Mouse (Mus musculus): Measurements from ENCODE around the gene Brinp2. TPM values are rescaled to one million over a fixed set of nuclear protein-coding genes. Genes with fewer than 3 reads are reported as not detected.
A peak's percentile ranks its signal among the peaks of the same experiment; 100 is the strongest.

The Brinp2 gene
- polyA plus RNA-seq, 1 experiment from 2014 or later = 0.60 TPM

GRCm38 (mm10) chr1:158364461-158364860 is 8.3 kb upstream of the Brinp2 start:
- ATAC-seq (replicated peaks; ENCODE audit: low FRiP score, low TSS enrichment, low read depth) (no peak), DNase-seq (ENCODE audit: low spot score) (no peak)
- 68% methylated on average over 1 of the region's 1 CpGs for WGBS
- no peak overlapping the region for H3K27ac ChIP-seq (ENCODE audit: low read depth)
- H3K9me3 ChIP-seq (ENCODE audit: control insufficient read depth, low read length) = no peaks in the 10 kb centered on the region
- no peaks in the 10 kb centered on the region for H3K4me1 ChIP-seq (replicated peaks; ENCODE audit: control insufficient read depth, insufficient read depth, low read length)
- peaks cover 30% of the 10 kb centered on the region for H3K27me3 ChIP-seq (replicated peaks; ENCODE audit: control insufficient read depth, insufficient read depth, low read length)
- no peak overlapping the region for H3K4me2 ChIP-seq (ENCODE audit: low read length)
- no peak overlapping the region for H3K9ac ChIP-seq (ENCODE audit: low read length)
- no peaks in the 10 kb centered on the region for H3K36me3 ChIP-seq (ENCODE audit: control insufficient read depth, insufficient read depth, low read length)
- H3K4me3 ChIP-seq (ENCODE audit: low read depth, low read length) = no peak overlapping the region

GRCm38 (mm10) chr1:158362292-158363101 is 6.4 kb upstream of the Brinp2 start:
- WGBS = 2% methylated on average over 34 of the region's 37 CpGs
- DNase-seq (ENCODE audit: low spot score) (peak; percentile 53), ATAC-seq (replicated peaks; ENCODE audit: low FRiP score, low TSS enrichment, low read depth) (no peak; the same call in 1 of the 2 replicates)
- Histone ChIP-seq H3K36me3 (ENCODE audit: control insufficient read depth, insufficient read depth, low read length) (no peaks in the 10 kb centered on the region), H3K27me3 (replicated peaks; ENCODE audit: control insufficient read depth, insufficient read depth, low read length) (peaks cover 36% of the 10 kb centered on the region), H3K4me2 (ENCODE audit: low read length) (peak overlapping the region; percentile 60), H3K9ac (ENCODE audit: low read length) (0 out of 2 replicates have a peak overlapping the region, but pooled peaks have one; percentile 6), H3K27ac (ENCODE audit: low read depth) (no peak overlapping the region), H3K9me3 (ENCODE audit: control insufficient read depth, low read length) (no peaks in the 10 kb centered on the region), H3K4me3 (ENCODE audit: low read depth, low read length) (peak overlapping the region; percentile 30), H3K4me1 (replicated peaks; ENCODE audit: control insufficient read depth, insufficient read depth, low read length) (no peaks in the 10 kb centered on the region)

- H3K9me3 ChIP-seq (ENCODE audit: control insufficient read depth, low read length) = no peaks in the 10 kb centered on the region
- 0 out of 2 replicates have a peak within 1 kb of the TSS, but pooled peaks have one; percentile 6 for H3K9ac ChIP-seq (ENCODE audit: low read length)
- WGBS = 2% methylated on average over 2 of the region's 2 CpGs
- H3K27me3 ChIP-seq (replicated peaks; ENCODE audit: control insufficient read depth, insufficient read depth, low read length) = peaks cover 41% of the 10 kb centered on the region
- H3K27ac ChIP-seq (ENCODE audit: low read depth) = no peak within 1 kb of the TSS
- H3K4me2 ChIP-seq (ENCODE audit: low read length) = peak within 1 kb of the TSS; percentile 60
- ATAC-seq (replicated peaks; ENCODE audit: low FRiP score, low TSS enrichment, low read depth) (no peak), DNase-seq (ENCODE audit: low spot score) (no peak)
- H3K4me1 ChIP-seq (replicated peaks; ENCODE audit: control insufficient read depth, insufficient read depth, low read length) = no peaks in the 10 kb centered on the region
- H3K4me3 ChIP-seq (ENCODE audit: low read depth, low read length) = peak within 1 kb of the TSS; percentile 30
- H3K36me3 ChIP-seq (ENCODE audit: control insufficient read depth, insufficient read depth, low read length) = no peaks in the 10 kb centered on the region
Measured at GRCm38 (mm10) chr1:158361964-158362291, 5.8 kb upstream of the Brinp2 start, which contains the start of gene Astn1. TSS of gene Astn1 (plus strand) at chr1:158362273.

GRCm38 (mm10) chr1:158355177-158356050 is 712 bp downstream of the Brinp2 start:
- H3K4me3 ChIP-seq (ENCODE audit: low read depth, low read length) = peak overlapping the region; percentile 37
- H3K36me3 ChIP-seq (ENCODE audit: control insufficient read depth, insufficient read depth, low read length) = no peaks in the 10 kb centered on the region
- peak overlapping the region; percentile 64 for H3K4me2 ChIP-seq (ENCODE audit: low read length)
- 11% methylated on average over 28 of the region's 28 CpGs for WGBS
- H3K9me3 ChIP-seq (ENCODE audit: control insufficient read depth, low read length) = no peaks in the 10 kb centered on the region
- DNase-seq (ENCODE audit: low spot score) = no peak
- H3K27me3 ChIP-seq (replicated peaks; ENCODE audit: control insufficient read depth, insufficient read depth, low read length) = peaks cover 43% of the 10 kb centered on the region
- no peak overlapping the region for H3K27ac ChIP-seq (ENCODE audit: low read depth)
- no peak overlapping the region for H3K9ac ChIP-seq (ENCODE audit: low read length)
- peak; percentile 37; the same call in 1 of the 2 replicates for ATAC-seq (replicated peaks; ENCODE audit: low FRiP score, low TSS enrichment, low read depth)
- H3K4me1 ChIP-seq (replicated peaks; ENCODE audit: control insufficient read depth, insufficient read depth, low read length) = no peaks in the 10 kb centered on the region; the same call in 1 of the 2 replicates

GRCm38 (mm10) chr1:158353656-158354371 is 2.3 kb downstream of the Brinp2 start:
- H3K4me3 ChIP-seq (ENCODE audit: low read depth, low read length) = no peak overlapping the region
- no peaks in the 10 kb centered on the region for H3K9me3 ChIP-seq (ENCODE audit: control insufficient read depth, low read length)
- H3K9ac ChIP-seq (ENCODE audit: low read length) = no peak overlapping the region
- peaks cover 37% of the 10 kb centered on the region for H3K27me3 ChIP-seq (replicated peaks; ENCODE audit: control insufficient read depth, insufficient read depth, low read length)
- DNase-seq (ENCODE audit: low spot score) = no peak
- no peaks in the 10 kb centered on the region for H3K36me3 ChIP-seq (ENCODE audit: control insufficient read depth, insufficient read depth, low read length)
- H3K27ac ChIP-seq (ENCODE audit: low read depth) = no peak overlapping the region
- no peaks in the 10 kb centered on the region; the same call in 1 of the 2 replicates for H3K4me1 ChIP-seq (replicated peaks; ENCODE audit: control insufficient read depth, insufficient read depth, low read length)
- ATAC-seq (replicated peaks; ENCODE audit: low FRiP score, low TSS enrichment, low read depth) = no peak
- 42% methylated on average over 5 of the region's 5 CpGs for WGBS
- no peak overlapping the region for H3K4me2 ChIP-seq (ENCODE audit: low read length)

- ATAC-seq (replicated peaks; ENCODE audit: low FRiP score, low TSS enrichment, low read depth) = no peak
- WGBS = 55% methylated on average over 6 of the region's 6 CpGs
- Histone ChIP-seq H3K27ac (ENCODE audit: low read depth) (no peak overlapping the region), H3K9ac (ENCODE audit: low read length) (no peak overlapping the region), H3K4me2 (ENCODE audit: low read length) (no peak overlapping the region), H3K9me3 (ENCODE audit: control insufficient read depth, low read length) (no peaks in the 10 kb centered on the region), H3K4me1 (replicated peaks; ENCODE audit: control insufficient read depth, insufficient read depth, low read length) (no peaks in the 10 kb centered on the region), H3K27me3 (replicated peaks; ENCODE audit: control insufficient read depth, insufficient read depth, low read length) (no peaks in the 10 kb centered on the region), H3K36me3 (ENCODE audit: control insufficient read depth, insufficient read depth, low read length) (no peaks in the 10 kb centered on the region), H3K4me3 (ENCODE audit: low read depth, low read length) (no peak overlapping the region)
- DNase-seq (ENCODE audit: low spot score) = no peak
Measured at GRCm38 (mm10) chr1:158343243-158343714, 12.8 kb downstream of the Brinp2 start.

- no peak for ATAC-seq (replicated peaks; ENCODE audit: low FRiP score, low TSS enrichment, low read depth)
Measured at GRCm38 (mm10) chr1:158328839-158329238, 27.3 kb downstream of the Brinp2 start.

GRCm38 (mm10) chr1:158328126-158328525 is 28.0 kb downstream of the Brinp2 start:
- Histone ChIP-seq H3K36me3 (ENCODE audit: control insufficient read depth, insufficient read depth, low read length) (no peaks in the 10 kb centered on the region), H3K4me2 (ENCODE audit: low read length) (no peak overlapping the region), H3K9ac (ENCODE audit: low read length) (no peak overlapping the region), H3K4me1 (replicated peaks; ENCODE audit: control insufficient read depth, insufficient read depth, low read length) (no peaks in the 10 kb centered on the region), H3K4me3 (ENCODE audit: low read depth, low read length) (no peak overlapping the region), H3K27me3 (replicated peaks; ENCODE audit: control insufficient read depth, insufficient read depth, low read length) (no peaks in the 10 kb centered on the region), H3K27ac (ENCODE audit: low read depth) (no peak overlapping the region), H3K9me3 (ENCODE audit: control insufficient read depth, low read length) (no peaks in the 10 kb centered on the region)
- no peak for DNase-seq (ENCODE audit: low spot score)
- 82% methylated on average over 5 of the region's 5 CpGs for WGBS
- no peak for ATAC-seq (replicated peaks; ENCODE audit: low FRiP score, low TSS enrichment, low read depth)

More at GRCm38 (mm10) chr1:158328839-158329238, 27.3 kb downstream of the Brinp2 start:
- no peaks in the 10 kb centered on the region for H3K9me3 ChIP-seq (ENCODE audit: control insufficient read depth, low read length)
- DNase-seq (ENCODE audit: low spot score) = no peak
- no peaks in the 10 kb centered on the region for H3K27me3 ChIP-seq (replicated peaks; ENCODE audit: control insufficient read depth, insufficient read depth, low read length)
- H3K4me2 ChIP-seq (ENCODE audit: low read length) = no peak overlapping the region
- no peaks in the 10 kb centered on the region for H3K36me3 ChIP-seq (ENCODE audit: control insufficient read depth, insufficient read depth, low read length)
- H3K27ac ChIP-seq (ENCODE audit: low read depth) = no peak overlapping the region
- H3K4me1 ChIP-seq (replicated peaks; ENCODE audit: control insufficient read depth, insufficient read depth, low read length) = no peaks in the 10 kb centered on the region
- WGBS = 79% methylated on average over 2 of the region's 2 CpGs
- no peak overlapping the region for H3K4me3 ChIP-seq (ENCODE audit: low read depth, low read length)
- H3K9ac ChIP-seq (ENCODE audit: low read length) = no peak overlapping the region

Data from intestine, embryonic 14.5 days (tissue).